Mouse (Mus musculus): ENCODE results near the gene Olfm1.

- no peak for TF ChIP-seq CTCF (IDR thresholded peaks at IDR 0.05; ENCODE audit: low read depth)
- TF ChIP-seq EP300 (IDR thresholded peaks at IDR 0.05; ENCODE audit: low read depth): no peak
Observed at GRCm38 (mm10) chr2:28225906-28226305, 33.1 kb downstream of the Olfm1 start.

All from heart, postnatal 0 days (tissue).